Mouse (Mus musculus) small intestine, adult 2 months (tissue): ENCODE results near the gene Jpt2.

ENCODE experiments used
- CTCF ChIP-seq: fragments of 200-500 bp; IDR thresholded peaks from 2 replicates; pipeline ENCODE4 v1.5.1; 2012; ENCODE audit warnings: low read depth, mild to moderate bottlenecking, control low read depth, inconsistent platforms, low read length, moderate library complexity, mixed read lengths; ENCODE audit not compliant: insufficient replicate concordance, insufficient read length; ENCODE audit errors: extremely low read depth
- POLR2A ChIP-seq: fragments of 200-500 bp; IDR thresholded peaks from 2 replicates; pipeline ENCODE4 v1.6.1; 2012; ENCODE audit warnings: low read depth, mild to moderate bottlenecking, control low read depth, inconsistent platforms, low read length, moderate library complexity

DNA sequence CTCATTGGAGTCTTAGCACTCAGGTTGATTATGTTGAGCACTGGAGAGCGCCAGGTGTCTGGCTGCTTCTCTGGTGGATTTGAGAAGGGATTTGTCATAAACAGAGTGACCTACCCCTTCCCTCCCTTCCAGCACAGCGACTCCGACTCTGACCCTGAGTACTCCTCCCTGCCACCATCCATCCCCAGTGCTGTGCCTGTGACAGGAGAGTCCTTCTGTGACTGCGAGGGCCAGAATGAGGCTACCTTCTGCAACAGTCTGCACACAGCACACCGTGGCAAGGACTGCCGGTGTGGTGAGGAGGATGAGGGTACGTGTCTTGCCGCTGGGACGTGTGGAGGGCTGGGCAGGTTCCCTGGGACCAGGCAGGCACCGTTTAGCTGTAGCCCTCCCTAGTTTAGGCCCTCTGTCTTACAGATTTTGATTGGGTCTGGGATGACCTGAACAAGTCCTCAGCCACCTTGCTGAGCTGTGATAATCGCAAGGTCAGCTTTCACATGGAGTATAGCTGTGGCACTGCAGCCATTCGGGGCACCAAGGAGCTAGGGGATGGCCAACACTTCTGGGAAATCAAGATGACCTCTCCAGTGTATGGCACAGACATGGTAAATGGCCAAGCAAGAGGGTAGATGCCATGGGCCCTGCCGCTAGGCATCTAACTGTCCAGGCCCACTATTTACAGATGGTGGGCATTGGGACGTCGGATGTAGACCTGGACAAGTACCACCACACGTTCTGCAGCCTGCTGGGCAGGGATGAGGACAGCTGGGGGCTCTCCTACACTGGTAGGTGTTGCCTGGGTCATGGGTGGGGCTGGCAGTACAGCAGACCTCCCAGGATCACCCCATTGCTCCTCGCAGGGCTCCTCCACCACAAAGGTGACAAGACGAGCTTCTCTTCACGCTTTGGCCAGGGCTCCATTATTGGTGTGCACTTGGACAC is 70.1 kb downstream of the Jpt2 start:
- TF ChIP-seq POLR2A (no peak), CTCF (no peak)
